Mouse (Mus musculus) CH12.LX (cell line): ENCODE data around the gene Arl15. TPM values are rescaled to one million over a fixed set of nuclear protein-coding genes. Genes with fewer than 3 reads are reported as not detected.

ENCODE experiments used
- DNase-seq: peaks from one replicate; pipeline ENCODE4 v3.0.0-alpha.2; 2013; ENCODE audit errors: extremely low read depth
- H3K27ac ChIP-seq: 2 replicates; pipeline ENCODE4 v1.5.1; 2012; ENCODE audit warnings: low read depth, mild to moderate bottlenecking, control low read depth, moderate library complexity; ENCODE audit not compliant: insufficient read depth
- H3K27me3 ChIP-seq: replicated peaks from 2 replicates; pipeline ENCODE3; 2012; ENCODE audit warnings: inconsistent platforms
- H3K36me3 ChIP-seq, 2 experiments: replicated peaks in 1 of 2; 2 replicates each; pipeline versions ENCODE3 to v1.6.1; 2012; ENCODE audit warnings: inconsistent platforms in 1 of 2, low read length in 1 of 2, mild to moderate bottlenecking in 1 of 2, mixed read lengths in 1 of 2, moderate library complexity in 1 of 2; ENCODE audit not compliant: control insufficient read depth in 1 of 2, insufficient read depth in 1 of 2
- H3K4me1 ChIP-seq, 2 experiments: 2 replicates each; pipeline ENCODE4 v1.6.1; 2012; ENCODE audit warnings: inconsistent platforms in 1 of 2, moderate library complexity in 1 of 2; ENCODE audit not compliant: insufficient read depth in 2 of 2, control insufficient read depth in 1 of 2
- H3K4me2 ChIP-seq: 2 replicates; pipeline ENCODE4 v1.6.1; 2012; ENCODE audit warnings: low read depth, mild to moderate bottlenecking, control low read depth; ENCODE audit not compliant: poor library complexity, insufficient read depth, severe bottlenecking
- H3K4me3 ChIP-seq, 3 experiments: fragments of 150-350 bp in 1 of 3; sonication (generic) in 1 of 3; replicated peaks in 1 of 3; 2 replicates each; pipeline versions ENCODE3 to v1.5.1; 2011 to 2012; ENCODE audit warnings: low read depth in 2 of 3, low read length in 2 of 3, mild to moderate bottlenecking in 2 of 3, moderate library complexity in 2 of 3, control low read depth in 1 of 3, improper control_type of control experiment in 1 of 3, inconsistent platforms in 1 of 3, mixed read lengths in 1 of 3; ENCODE audit not compliant: poor library complexity in 1 of 3
- H3K79me2 ChIP-seq: replicated peaks from 2 replicates; pipeline ENCODE4 v1.6.1; 2012; ENCODE audit warnings: mild to moderate bottlenecking, moderate library complexity; ENCODE audit not compliant: control insufficient read depth, poor library complexity, insufficient read depth, severe bottlenecking; ENCODE audit errors: extremely low read depth
- H3K9ac ChIP-seq: 2 replicates; pipeline ENCODE4 v1.6.1; 2012; ENCODE audit warnings: low read depth, mild to moderate bottlenecking, control low read depth, moderate library complexity; ENCODE audit not compliant: insufficient read depth
- H3K9me3 ChIP-seq: replicated peaks from 2 replicates; pipeline ENCODE3; 2012; ENCODE audit warnings: low read length, inconsistent platforms, mixed read lengths
- CHD1 ChIP-seq: IDR thresholded peaks from 2 replicates; pipeline ENCODE4 v1.6.1; 2012; ENCODE audit warnings: low read depth, low read length, improper control_type of control experiment, inconsistent platforms
- CHD2 ChIP-seq: IDR thresholded peaks from 2 replicates; pipeline ENCODE4 v1.6.1; 2011; ENCODE audit warnings: low read length, improper control_type of control experiment
- CTCF ChIP-seq, 2 experiments: IDR thresholded peaks in 1 of 2; conservative IDR thresholded peaks in 1 of 2; 2 replicates each; pipeline ENCODE4 v1.5.1; 2011 to 2012; ENCODE audit warnings: low read depth in 2 of 2, low read length in 2 of 2, improper control_type of control experiment in 1 of 2, inconsistent platforms in 1 of 2, mild to moderate bottlenecking in 1 of 2, moderate library complexity in 1 of 2
- E2F4 ChIP-seq: IDR thresholded peaks from 2 replicates; pipeline ENCODE4 v1.6.1; 2011; ENCODE audit warnings: low read depth, low read length, improper control_type of control experiment; ENCODE audit not compliant: insufficient replicate concordance
- EP300 ChIP-seq: IDR thresholded peaks from 2 replicates; pipeline ENCODE4 v1.6.1; 2011; ENCODE audit warnings: low read length, improper control_type of control experiment
- ETS1 ChIP-seq: conservative IDR thresholded peaks from 2 replicates; pipeline ENCODE4 v1.6.1; 2012; ENCODE audit warnings: low read depth, mild to moderate bottlenecking, inconsistent platforms, low read length, improper control_type of control experiment, moderate library complexity
- IRF4 ChIP-seq: IDR thresholded peaks from 2 replicates; pipeline ENCODE4 v1.6.1; 2014; ENCODE audit warnings: low read depth, mild to moderate bottlenecking, inconsistent platforms, low read length, improper control_type of control experiment
- JUND ChIP-seq: conservative IDR thresholded peaks from 2 replicates; pipeline ENCODE4 v1.6.1; 2011; ENCODE audit warnings: low read depth, low read length, improper control_type of control experiment
- MAX ChIP-seq: IDR thresholded peaks from 2 replicates; pipeline ENCODE4 v1.6.1; 2011; ENCODE audit warnings: low read length, improper control_type of control experiment
- MAZ ChIP-seq: IDR thresholded peaks from 2 replicates; pipeline ENCODE4 v1.6.1; 2012; ENCODE audit warnings: low read depth, mild to moderate bottlenecking, inconsistent platforms, low read length, improper control_type of control experiment, moderate library complexity
- MEF2A ChIP-seq: IDR thresholded peaks from 2 replicates; pipeline ENCODE4 v1.6.1; 2014; ENCODE audit warnings: low read depth, mild to moderate bottlenecking, inconsistent platforms, low read length, improper control_type of control experiment, borderline replicate concordance
- MYC ChIP-seq: IDR thresholded peaks from 2 replicates; pipeline ENCODE4 v1.6.1; 2011; ENCODE audit warnings: low read depth, mild to moderate bottlenecking, improper control_type of control experiment, low read length
- NELFE ChIP-seq: IDR thresholded peaks from 2 replicates; pipeline ENCODE4 v1.6.1; 2011; ENCODE audit warnings: low read depth, low read length, improper control_type of control experiment
- POLR2AphosphoS2 ChIP-seq: IDR thresholded peaks from 2 replicates; pipeline ENCODE4 v1.6.1; 2011; ENCODE audit warnings: low read depth, low read length, improper control_type of control experiment
- SMC3 ChIP-seq: IDR thresholded peaks from 2 replicates; pipeline ENCODE4 v1.6.1; 2011; ENCODE audit warnings: low read depth, low read length, improper control_type of control experiment
- TBP ChIP-seq: conservative IDR thresholded peaks from 2 replicates; pipeline ENCODE4 v1.6.1; 2011; ENCODE audit warnings: low read depth, low read length, improper control_type of control experiment
- USF2 ChIP-seq: conservative IDR thresholded peaks from 2 replicates; pipeline ENCODE4 v1.6.1; 2011; ENCODE audit warnings: low read depth, low read length, improper control_type of control experiment
- ZNF384 ChIP-seq: IDR thresholded peaks from 2 replicates; pipeline ENCODE4 v1.6.1; 2012; ENCODE audit warnings: low read depth, low read length, improper control_type of control experiment, inconsistent platforms
- dilution Hi-C: fragments of 300-500 bp; cut with MboI; formaldehyde crosslinking; loops from 2 replicates; pipeline ENCODE4 v1.14.3; 2020; ENCODE audit warnings: low sequenced_read_pairs; ENCODE audit not compliant: extremely low pct_unique_long_range_greater_than_20kb, extremely low pct_ligation_motif_present
- in situ Hi-C: fragments of 300-500 bp; cut with MboI; formaldehyde crosslinking; loops from 3 replicates; pipeline ENCODE4 v1.14.3; 2019; ENCODE audit warnings: low sequenced_read_pairs, low pct_ligation_motif_present, low pct_unique_long_range_greater_than_20kb, mixed read lengths
- polyA plus RNA-seq: library from polyadenylated mRNA; unstranded; fragments of >175 nt; gene quantifications from 2 replicates; pipeline ENCODE4 v1.2.1, GENCODE M21; 2012; ENCODE audit warnings: low read depth; ENCODE audit not compliant: insufficient read length
- total RNA-seq, 2 experiments: library from RNA; depleted of rRNA; stranded (reverse); fragments of 300-350 nt in 1 of 2; fragments of >200 nt in 1 of 2; gene quantifications; 2 replicates each; pipeline ENCODE4 v1.2.3; 2012 to 2014

The Arl15 gene
- total and polyA plus RNA-seq, 3 experiments: 2.2 to 5.2 (median 4.8) TPM

DNA sequence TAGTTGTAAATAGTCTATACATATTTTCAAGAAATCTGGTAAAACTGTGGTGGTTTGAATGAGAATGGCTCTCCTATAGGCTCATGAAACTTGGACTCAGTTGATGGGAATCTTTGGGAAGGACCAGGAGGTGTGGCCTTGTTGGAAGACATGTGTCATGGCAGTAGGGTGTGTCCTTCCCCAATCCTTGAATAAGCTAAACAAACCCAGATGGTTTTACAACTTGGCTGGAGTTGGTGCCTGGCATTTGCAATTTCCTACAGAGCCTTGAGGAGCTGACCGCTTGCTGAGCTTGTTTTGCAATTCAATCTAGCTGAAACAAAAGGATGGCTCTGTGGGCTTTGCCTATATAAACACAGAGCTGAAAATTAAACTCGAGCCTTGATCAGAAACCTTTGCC lies 49.0 kb upstream of the Arl15 start:
- H3K9ac ChIP-seq: no peak overlapping the region
- no peaks in the 10 kb centered on the region for H3K36me3 ChIP-seq
- dilution Hi-C loops (no loop called here), in situ Hi-C loops (no loop called here)
- no peak overlapping the region for H3K4me3 ChIP-seq
- H3K9me3 ChIP-seq: no peaks in the 10 kb centered on the region
- no peak for TF ChIP-seq MYC
- TF ChIP-seq ZNF384: no peak
- no peak for TF ChIP-seq CHD2
- TF ChIP-seq POLR2AphosphoS2: no peak
- TF ChIP-seq JUND: no peak
- no peak for TF ChIP-seq USF2
- TF ChIP-seq TBP: no peak
- TF ChIP-seq NELFE: no peak
- TF ChIP-seq MAX: no peak
- TF ChIP-seq SMC3: no peak
- TF ChIP-seq ETS1: no peak
- no peak for TF ChIP-seq IRF4
- no peak for TF ChIP-seq MAZ
- no peak for TF ChIP-seq MEF2A
- TF ChIP-seq E2F4: no peak
- TF ChIP-seq EP300: no peak
- no peak for TF ChIP-seq CTCF (conservative IDR thresholded peaks at IDR 0.05 in 1 of 2, IDR thresholded peaks at IDR 0.05 in 1 of 2; ENCODE audit: low read depth in 2 of 2, low read length in 2 of 2)
- no peak overlapping the region for H3K4me2 ChIP-seq
- H3K79me2 ChIP-seq: no peaks in the 10 kb centered on the region
- no peak overlapping the region for H3K27ac ChIP-seq
- DNase-seq: no peak
- H3K4me1 ChIP-seq: no peaks in the 10 kb centered on the region
- H3K27me3 ChIP-seq: no peaks in the 10 kb centered on the region

DNA sequence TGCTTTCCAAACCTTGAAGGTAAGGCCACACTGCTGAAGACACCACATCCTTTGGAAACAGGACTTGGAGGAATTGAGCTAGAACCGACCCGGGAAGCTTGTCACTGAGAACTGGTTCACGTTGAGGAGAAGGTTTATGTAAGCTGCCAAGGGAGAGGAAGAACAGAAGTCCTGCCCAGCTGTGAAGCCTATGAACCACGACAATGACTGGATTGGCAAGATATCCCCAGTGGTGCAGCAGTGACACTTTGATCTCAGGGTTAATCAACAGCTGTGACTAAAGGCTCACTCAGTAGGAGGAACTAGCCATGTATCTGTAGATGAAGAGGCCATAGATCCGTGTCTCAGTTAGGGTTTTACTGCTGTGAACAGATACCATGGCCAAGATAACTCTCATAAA lies 43.5 kb upstream of the Arl15 start:
- no peak overlapping the region for H3K9ac ChIP-seq
- no peak overlapping the region for H3K27ac ChIP-seq
- H3K79me2 ChIP-seq: no peaks in the 10 kb centered on the region
- dilution Hi-C loops: no loop called here
- in situ Hi-C loops: no loop called here
- no peak for DNase-seq
- H3K4me3 ChIP-seq: no peak overlapping the region
- peaks cover 0 to 4% of the 10 kb centered on the region in 2 experiments; a peak in 1 of 4 replicates for H3K4me1 ChIP-seq
- no peaks in the 10 kb centered on the region for H3K27me3 ChIP-seq
- H3K9me3 ChIP-seq: peaks cover 2% of the 10 kb centered on the region
- H3K4me2 ChIP-seq: no peak overlapping the region
- TF ChIP-seq POLR2AphosphoS2 (no peak), CHD1 (no peak)
- TF ChIP-seq, all 38 proteins: peak for 0
- H3K36me3 ChIP-seq: no peaks in the 10 kb centered on the region
